Mouse (Mus musculus) thymus, postnatal 4 days (tissue): ENCODE measurements around the gene Ahcyl2.

Source experiments
- DNase-seq: peaks from one replicate; pipeline ENCODE4 v3.0.0; 2021

Gene Ahcyl2

GRCm38 (mm10) chr6:29853900-29854390, 86.1 kb downstream of the Ahcyl2 start:
- no peak for DNase-seq

- DNase-seq: no peak
Observed at GRCm38 (mm10) chr6:29858619-29859018, 90.8 kb downstream of the Ahcyl2 start.

GRCm38 (mm10) chr6:29859344-29859743, 91.5 kb downstream of the Ahcyl2 start:
- no peak for DNase-seq

GRCm38 (mm10) chr6:29860238-29860637, 92.4 kb downstream of the Ahcyl2 start:
- peak; percentile 47 for DNase-seq

GRCm38 (mm10) chr6:29864926-29865325, 97.1 kb downstream of the Ahcyl2 start:
- DNase-seq: no peak

GRCm38 (mm10) chr6:29866935-29867724, 99.3 kb downstream of the Ahcyl2 start:
- no peak for DNase-seq

GRCm38 (mm10) chr6:29868341-29868895, 100.6 kb downstream of the Ahcyl2 start:
- no peak for DNase-seq

- no peak for DNase-seq
Observed at GRCm38 (mm10) chr6:29873654-29874053, 105.8 kb downstream of the Ahcyl2 start.

GRCm38 (mm10) chr6:29875576-29875975, 107.8 kb downstream of the Ahcyl2 start:
- DNase-seq: no peak

- no peak for DNase-seq
Observed at GRCm38 (mm10) chr6:29876782-29877181, 109.0 kb downstream of the Ahcyl2 start.

GRCm38 (mm10) chr6:29879579-29879978, 111.8 kb downstream of the Ahcyl2 start:
- no peak for DNase-seq

- DNase-seq: no peak
Observed at GRCm38 (mm10) chr6:29880796-29881195, 113.0 kb downstream of the Ahcyl2 start.

GRCm38 (mm10) chr6:29881936-29882335, 114.1 kb downstream of the Ahcyl2 start:
- DNase-seq: no peak

GRCm38 (mm10) chr6:29882870-29883269, 115.1 kb downstream of the Ahcyl2 start:
- no peak for DNase-seq

GRCm38 (mm10) chr6:29891151-29891550, 123.3 kb downstream of the Ahcyl2 start:
- no peak for DNase-seq

- peak; percentile 49 for DNase-seq
Observed at GRCm38 (mm10) chr6:29896976-29897375, 129.2 kb downstream of the Ahcyl2 start.

GRCm38 (mm10) chr6:29901450-29901849, 133.6 kb downstream of the Ahcyl2 start:
- no peak for DNase-seq

- DNase-seq: no peak
Observed at GRCm38 (mm10) chr6:29902256-29902655, 134.4 kb downstream of the Ahcyl2 start.

- DNase-seq: no peak
Observed at GRCm38 (mm10) chr6:29903343-29903914, 135.6 kb downstream of the Ahcyl2 start.

GRCm38 (mm10) chr6:29904281-29904680, 136.5 kb downstream of the Ahcyl2 start:
- no peak for DNase-seq

- DNase-seq: no peak
Observed at GRCm38 (mm10) chr6:29910631-29911030, 142.8 kb downstream of the Ahcyl2 start.

GRCm38 (mm10) chr6:29913673-29914072, 145.9 kb downstream of the Ahcyl2 start:
- DNase-seq: no peak

- no peak for DNase-seq
Observed at GRCm38 (mm10) chr6:29914136-29914535, 146.3 kb downstream of the Ahcyl2 start.

- DNase-seq: no peak
Observed at GRCm38 (mm10) chr6:29915836-29916235, 148.0 kb downstream of the Ahcyl2 start.
